Mouse (Mus musculus) common myeloid progenitor, adult 5-6 weeks (primary cell): Measurements from ENCODE around the gene Tspo2. TPM values are rescaled to one million over a fixed set of nuclear protein-coding genes. Genes with fewer than 3 reads are reported as not detected.

Experiments
- ATAC-seq: replicated peaks from 2 replicates; pipeline ENCODE4 v1.8.0; 2016; ENCODE audit warnings: low read depth, mild to moderate bottlenecking, moderate TSS enrichment, inconsistent platforms; ENCODE audit not compliant: poor library complexity, severe bottlenecking
- total RNA-seq: library from RNA; stranded (forward); fragments of 200-1000, 187-1606 nt; gene quantifications from 2 replicates; pipeline ENCODE4 v1.2.3, GENCODE M21; 2017

The Tspo2 gene
- total RNA-seq, 1 experiment from 2014 or later, result 28.4 TPM

- no peak for ATAC-seq
Observed at GRCm38 (mm10) chr17:48424237-48424636, 27.1 kb downstream of the Tspo2 start.

DNA sequence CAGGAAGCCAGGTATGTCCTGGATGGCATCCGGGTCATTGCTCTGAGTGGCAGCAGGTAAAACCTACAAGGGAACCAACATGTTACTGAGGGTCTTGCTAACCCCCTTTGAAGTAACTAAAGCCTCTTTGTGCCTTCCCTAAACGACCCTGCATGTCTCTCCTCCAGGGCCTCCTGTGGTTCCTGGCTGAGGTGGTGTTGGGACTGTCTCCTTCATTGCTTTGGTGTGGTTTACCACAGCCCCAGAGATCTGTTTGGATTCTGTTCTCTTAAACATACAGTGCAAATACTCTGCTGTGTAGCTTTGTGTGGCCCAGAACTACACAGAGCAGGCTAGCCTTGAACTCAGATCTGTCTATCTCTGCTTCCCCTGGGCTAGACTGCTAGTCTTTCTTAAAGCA is 31.8 kb downstream of the Tspo2 start:
- ATAC-seq, result peak; percentile 34

DNA sequence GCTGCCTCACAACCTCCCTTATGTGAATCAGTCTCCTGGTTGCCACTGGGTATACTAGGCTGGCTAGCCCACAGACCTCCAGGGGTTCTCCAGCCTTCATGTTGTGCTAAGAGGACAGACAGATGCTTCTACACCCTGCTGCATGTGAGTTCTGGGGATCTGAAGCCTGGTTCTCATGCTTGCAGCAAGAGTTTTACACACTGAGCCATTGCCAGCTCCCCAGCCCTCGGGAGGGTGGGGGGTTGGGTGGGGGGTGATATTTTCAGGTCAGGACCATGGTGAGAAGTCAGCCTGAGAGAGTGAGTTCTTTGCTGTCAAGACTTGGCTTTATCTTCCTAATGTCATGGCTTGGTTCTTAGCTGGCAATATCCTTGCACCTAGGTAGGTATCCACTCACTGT is 32.5 kb downstream of the Tspo2 start:
- ATAC-seq, result 0 out of 2 replicates have a peak, but pooled peaks have one; percentile 7

DNA sequence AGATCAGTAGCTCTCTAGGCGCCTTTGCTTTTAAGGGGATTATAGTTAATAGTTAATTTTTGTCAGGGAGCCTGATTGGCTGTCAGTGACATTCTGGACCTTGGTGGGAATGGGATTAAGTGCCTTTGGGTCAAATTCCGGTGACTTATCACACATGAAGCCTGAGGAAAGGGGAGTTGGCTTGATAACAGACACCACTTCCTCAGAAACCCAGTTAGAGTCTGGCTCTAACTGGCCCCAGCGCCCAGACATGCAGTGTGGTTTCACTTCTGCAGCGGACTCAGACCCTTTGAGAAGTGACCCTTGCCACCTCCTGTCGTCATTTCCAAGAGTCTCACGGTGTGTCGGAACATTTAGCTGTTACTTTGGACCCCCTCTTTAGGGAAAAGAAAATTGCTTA is 33.1 kb downstream of the Tspo2 start:
- ATAC-seq, result peak; percentile 85

DNA sequence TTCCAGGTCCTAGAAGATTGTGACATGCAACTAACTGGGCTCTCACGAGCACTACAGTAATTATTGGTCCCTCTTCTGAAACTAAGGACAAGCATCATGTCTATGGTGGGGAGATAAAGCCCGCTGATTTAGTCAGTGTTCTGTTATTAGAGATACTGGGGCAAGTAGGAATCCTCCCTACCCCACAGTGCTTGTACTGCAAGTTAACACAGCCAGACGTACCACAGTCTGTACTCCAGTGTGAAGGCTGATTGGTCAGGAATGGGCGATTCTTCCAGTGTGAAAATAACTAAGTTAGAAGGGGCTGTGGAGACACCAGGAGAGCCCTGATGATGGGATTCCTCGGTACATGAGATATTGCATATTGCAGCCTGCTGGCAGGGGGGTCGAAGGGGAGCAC is 33.8 kb downstream of the Tspo2 start:
- no peak for ATAC-seq

GRCm38 (mm10) chr17:48416425-48417195 is 34.7 kb downstream of the Tspo2 start:
- peak; percentile 63 for ATAC-seq

DNA sequence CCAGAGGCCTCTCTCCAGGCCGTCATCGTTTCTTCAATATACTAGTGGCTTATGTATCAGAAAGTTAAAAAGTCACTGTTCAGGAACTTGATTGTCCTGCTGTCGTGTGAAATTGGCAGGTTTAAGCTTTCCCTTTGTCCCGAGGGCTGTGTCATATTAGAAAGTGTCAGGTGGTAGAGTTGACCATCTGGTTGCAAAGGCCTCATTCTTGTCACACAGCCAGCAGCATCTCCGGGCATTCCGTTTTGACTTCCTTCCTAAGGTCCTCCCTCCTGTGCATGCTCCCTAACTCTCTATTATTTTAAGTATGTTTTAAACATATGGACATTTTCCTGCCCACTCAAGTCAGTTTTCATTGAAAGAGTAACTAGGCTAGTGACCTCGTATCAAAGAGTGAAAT is 35.3 kb downstream of the Tspo2 start:
- ATAC-seq, result no peak

DNA sequence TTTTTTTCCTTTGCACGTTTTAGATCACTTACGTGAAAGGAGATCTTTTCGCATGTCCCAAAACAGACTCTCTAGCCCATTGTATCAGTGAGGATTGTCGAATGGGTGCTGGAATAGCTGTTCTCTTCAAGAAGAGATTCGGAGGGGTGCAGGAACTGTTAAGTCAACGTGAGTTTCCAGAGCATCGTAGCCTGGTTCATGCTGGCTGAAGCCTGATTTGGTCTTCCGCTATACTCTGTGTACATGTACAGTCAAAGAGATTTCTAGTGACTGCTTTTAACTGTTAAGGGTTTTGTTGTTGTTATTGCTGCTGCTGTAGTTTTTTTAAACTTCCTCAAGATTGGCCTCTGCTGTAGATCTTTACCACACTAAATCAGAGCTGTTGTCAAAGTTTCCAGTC is 40.1 kb downstream of the Tspo2 start:
- ATAC-seq, result no peak

- peak; percentile 39 for ATAC-seq
Observed at GRCm38 (mm10) chr17:48410299-48410785, 41.0 kb downstream of the Tspo2 start.

GRCm38 (mm10) chr17:48409380-48410298 is 41.7 kb downstream of the Tspo2 start, which contains the start of the genes Nfya and Oard1:
TSS of gene Nfya (minus strand) at chr17:48409906.
TSS of gene Oard1 (plus strand) at chr17:48410014.
- peak; percentile 73 for ATAC-seq

DNA sequence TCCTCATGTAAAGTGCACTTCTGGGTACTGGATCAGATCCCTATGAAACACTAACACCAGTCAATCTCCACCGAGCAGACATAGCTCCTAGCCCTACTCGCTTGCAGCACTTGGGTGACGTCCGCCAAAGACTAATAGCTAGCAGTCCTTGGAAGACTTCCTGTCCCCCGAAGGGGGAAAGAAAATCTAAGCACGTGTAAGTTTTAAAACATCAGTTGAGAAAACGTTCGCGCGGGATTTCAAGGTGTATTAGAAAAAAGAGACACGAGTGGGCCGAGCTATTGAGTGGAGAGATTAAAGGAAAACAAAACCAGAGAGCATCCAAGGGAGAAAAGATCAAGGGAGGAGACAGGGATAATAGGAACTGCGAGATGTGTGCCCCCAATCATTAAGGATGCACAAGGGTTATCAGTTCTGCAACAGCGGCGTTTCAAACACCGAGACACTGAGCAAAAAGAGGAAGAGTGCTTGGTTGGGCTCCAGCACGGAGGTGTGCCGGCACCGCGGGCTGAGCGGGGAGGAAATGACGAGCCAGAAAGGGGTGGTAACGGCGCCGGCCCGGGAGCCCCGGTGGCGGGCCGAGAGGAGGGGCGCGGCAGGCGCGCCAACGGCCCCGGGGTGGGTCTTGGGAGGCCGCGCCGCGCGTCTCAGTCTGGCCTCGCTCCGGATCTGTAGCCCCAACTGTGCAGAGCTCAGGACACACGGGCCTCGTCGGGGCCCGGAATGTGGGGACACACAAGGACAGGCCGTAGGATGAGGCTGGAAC is 42.6 kb downstream of the Tspo2 start:
- peak; percentile 39 for ATAC-seq

- no peak for ATAC-seq
Observed at GRCm38 (mm10) chr17:48407910-48408525, 43.3 kb downstream of the Tspo2 start.

- no peak for ATAC-seq
Observed at GRCm38 (mm10) chr17:48407154-48407553, 44.2 kb downstream of the Tspo2 start.

- ATAC-seq, result no peak
Observed at GRCm38 (mm10) chr17:48404706-48405105, 46.6 kb downstream of the Tspo2 start.

DNA sequence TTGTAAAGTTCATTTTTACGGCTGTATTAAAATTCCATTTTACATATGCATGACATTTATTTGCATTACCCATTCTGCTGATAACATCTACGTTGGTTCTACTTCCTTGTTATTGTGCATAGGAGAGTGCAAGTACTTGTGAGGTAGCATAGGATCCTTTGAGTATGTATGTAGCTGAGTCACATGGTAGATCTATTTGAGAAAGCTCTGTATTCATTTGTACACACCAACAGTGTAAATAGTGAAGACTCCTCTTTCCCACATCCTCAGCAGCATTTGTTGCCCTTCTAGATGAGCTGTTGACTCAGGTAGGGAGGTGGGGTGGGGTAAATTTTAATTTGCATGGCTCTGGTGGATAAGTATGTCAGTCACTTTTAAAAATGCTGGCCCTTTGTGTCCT is 47.5 kb downstream of the Tspo2 start:
- ATAC-seq, result no peak

DNA sequence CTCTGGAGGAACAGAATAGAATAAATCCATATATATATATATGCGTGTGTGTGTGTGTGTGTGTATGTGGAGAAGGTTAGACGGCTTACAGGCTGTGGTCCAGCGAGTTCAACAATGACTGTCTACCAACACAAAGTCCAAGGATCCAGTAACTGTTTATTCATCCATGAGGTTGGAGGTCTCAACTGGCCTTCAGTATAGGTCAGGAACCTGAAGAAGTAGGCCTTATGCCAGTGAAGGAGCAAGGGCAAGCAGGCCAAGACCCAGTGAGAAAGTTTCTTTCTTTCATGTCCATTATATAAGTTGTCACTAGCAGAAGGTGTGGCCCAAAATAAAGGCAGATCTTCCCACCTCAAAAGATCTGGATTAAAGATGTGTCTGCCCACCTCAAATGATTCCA is 48.6 kb downstream of the Tspo2 start:
- no peak for ATAC-seq

GRCm38 (mm10) chr17:48401710-48402109 is 49.6 kb downstream of the Tspo2 start:
- ATAC-seq, result no peak
